Mouse (Mus musculus) spleen, adult 18-20 months (tissue): ENCODE measurements at regions not wholly inside any gene's neighbourhood (a gene's known extent, or its start where the extent isn't known, plus 50 kb on each side); places are given as distances from the start of the nearest gene placed in this dataset.

Experiments used
- DNase-seq, 2 experiments: peaks; one replicate each; pipeline ENCODE4 v3.0.0; 2022; ENCODE audit warnings: mixed read lengths in 2 of 2

GRCm38 (mm10) chr6:53134410-53134809 is 66.0 kb upstream of the Jazf1 start:
- DNase-seq: no peak

GRCm38 (mm10) chr6:53130717-53131330 is 62.4 kb upstream of the Jazf1 start:
- no peak for DNase-seq

GRCm38 (mm10) chr6:53126776-53127175 is 58.3 kb upstream of the Jazf1 start:
- DNase-seq: no peak

- DNase-seq: no peak
Observed at GRCm38 (mm10) chr6:53124800-53125450, 56.5 kb upstream of the Jazf1 start.

- DNase-seq: no peak
Observed at GRCm38 (mm10) chr6:53120385-53120784, 52.0 kb upstream of the Jazf1 start.
